In genomic region chr11:100969744-100970556, GRCm38 (mm10) we compare ENCODE assay signal across 8 mouse cellular contexts. TPM values are rescaled to one million over a fixed set of nuclear protein-coding genes. Genes with fewer than 3 reads are reported as not detected.
DNase-seq lines count a peak whose midpoint lies in the region; ATAC-seq and TF ChIP-seq lines count a peak whose summit lies in the region.

No protein-coding gene starts in this region.

- ATAC-seq in CD4-positive, CD25-positive, alpha-beta regulatory T cell, adult 4 months, result no peak
- no peak for ATAC-seq in hindbrain, postnatal 0 days
- ATAC-seq in liver, embryonic 14.5 days (ENCODE audit: insufficient read depth), result peak; percentile 19; the same call in 1 of the 2 replicates

- peak; percentile 46 for DNase-seq in CD4-positive, CD25-positive, alpha-beta regulatory T cell, adult 2 months (ENCODE audit: low read depth, low spot score)
- peak; percentile 65 to 81 for DNase-seq in adrenal gland, postnatal 36 days
- DNase-seq in gastrocnemius, postnatal 25 days, result peak; percentile 76
- DNase-seq in hindbrain, postnatal 0 days (ENCODE audit: low spot score), result peak; percentile 12
- no peak for DNase-seq in liver, embryonic 14.5 days (ENCODE audit: low read depth in 3 of 3, low spot score in 3 of 3)
- peak; percentile 37 for DNase-seq in naive thymus-derived CD4-positive, alpha-beta T cell, adult 2 months (ENCODE audit: low read depth)
- DNase-seq in frontal cortex, adult 2 months (ENCODE audit: extremely low spot score in 1 of 2, low spot score in 1 of 2), result no peak

- peaks cover 12% of the 10 kb centered on the region for H3K4me1 ChIP-seq in hindbrain, postnatal 0 days (ENCODE audit: insufficient read depth, low read length)
- H3K4me1 ChIP-seq in liver, embryonic 14.5 days (replicated peaks; ENCODE audit: control insufficient read depth in 2 of 2, insufficient read depth in 2 of 2, low read length in 1 of 2), result peaks cover 0 to 12% of the 10 kb centered on the region in 2 experiments; a peak in 2 of 4 replicates

- peak overlapping the region; percentile 67 for H3K4me2 ChIP-seq in hindbrain, postnatal 0 days (ENCODE audit: low read depth, low read length)
- H3K4me2 ChIP-seq in liver, embryonic 14.5 days (ENCODE audit: low read depth), result peak overlapping the region; percentile 82

- peak overlapping the region; percentile 74; the same call in 1 of the 2 replicates for H3K27ac ChIP-seq in hindbrain, postnatal 0 days
- H3K27ac ChIP-seq in liver, embryonic 14.5 days, result no peak overlapping the region

- H3K9ac ChIP-seq in hindbrain, postnatal 0 days (replicated peaks; ENCODE audit: low read length), result peak overlapping the region; percentile 54
- peak overlapping the region; percentile 45; the same call in 1 of the 2 replicates for H3K9ac ChIP-seq in liver, embryonic 14.5 days (replicated peaks)

- H3K4me3 ChIP-seq in hindbrain, postnatal 0 days (ENCODE audit: low read length), result peak overlapping the region; percentile 43
- H3K4me3 ChIP-seq in liver, embryonic 14.5 days (ENCODE audit: insufficient read depth in 1 of 2, low read depth in 2 of 2, low read length in 2 of 2), result peak overlapping the region; percentile 49 to 61

- no peak for TF ChIP-seq EP300 in liver, embryonic 14.5 days (IDR thresholded peaks at IDR 0.05; ENCODE audit: low read depth)

- no peaks in the 10 kb centered on the region for H3K9me3 ChIP-seq in hindbrain, postnatal 0 days (ENCODE audit: low read length)
- H3K9me3 ChIP-seq in liver, embryonic 14.5 days (ENCODE audit: control insufficient read depth, low read length), result no peaks in the 10 kb centered on the region

- no peak for TF ChIP-seq CTCF in hindbrain, postnatal 0 days (IDR thresholded peaks at IDR 0.05; ENCODE audit: low read depth)
- TF ChIP-seq CTCF in liver, embryonic 14.5 days (IDR thresholded peaks at IDR 0.05; ENCODE audit: low read depth), result no peak

- no peaks in the 10 kb centered on the region for H3K36me3 ChIP-seq in hindbrain, postnatal 0 days (ENCODE audit: insufficient read depth, low read length)
- no peaks in the 10 kb centered on the region for H3K36me3 ChIP-seq in liver, embryonic 14.5 days (replicated peaks; ENCODE audit: control insufficient read depth, insufficient read depth, low read depth)

- WGBS in hindbrain, postnatal 0 days, result 1% methylated on average over 65 of the region's 65 CpGs
- WGBS in liver, embryonic 14.5 days (ENCODE audit: insufficient replicate concordance), result under 1% methylated on average over 65 of the region's 65 CpGs

- peaks cover 44% of the 10 kb centered on the region for H3K27me3 ChIP-seq in hindbrain, postnatal 0 days (ENCODE audit: insufficient read depth, low read length)
- peaks cover 38% of the 10 kb centered on the region for H3K27me3 ChIP-seq in liver, embryonic 14.5 days (ENCODE audit: control insufficient read depth, insufficient read depth, low read length)

RNA-seq across cellular contexts. Expression of gene Cavin1, which starts 0.7 kb away (rescaled TPM):
- polyA plus RNA-seq in CD4-positive, CD25-positive, alpha-beta regulatory T cell, adult 4 months (2017; shearing (Covaris generic)), result 1 to 10 TPM; 1.8 to 3.1 TPM
- total RNA-seq in adrenal gland, postnatal 36 days (2021), result 100 to 1,000 TPM; 307 to 340 TPM
- 100 to 1,000 TPM; 175 to 196 TPM for total RNA-seq in gastrocnemius, postnatal 25 days (2021)
- 19.7 and 26.3 TPM in 2 replicates for total RNA-seq in hindbrain, postnatal 0 days (2014; rRNA removed)
- 48.6 and 50.2 TPM in 2 replicates for polyA plus RNA-seq in hindbrain, postnatal 0 days (2015; fragmentation: Nextera tagmentation; extraction: Ambion mirVana)
- polyA plus RNA-seq in liver, embryonic 14.5 days (2012; rRNA removed), result 5.0 and 7.0 TPM in 2 replicates
- polyA plus RNA-seq in liver, embryonic 14.5 days (2014; fragmentation: Nextera tagmentation; extraction: Ambion mirVana), result 8.1 and 8.7 TPM in 2 replicates
- 20.9 and 21.0 TPM in 2 replicates for polyA plus RNA-seq in frontal cortex, adult 2 months (2012; rRNA removed)

RNA-seq across cellular contexts. Expression of gene Stat3, which starts 30.6 kb away (rescaled TPM):
- 100 to 1,000 TPM; 105 to 122 TPM for polyA plus RNA-seq in CD4-positive, CD25-positive, alpha-beta regulatory T cell, adult 4 months (2017; shearing (Covaris generic))
- total RNA-seq in adrenal gland, postnatal 36 days (2021), result 100 to 1,000 TPM in 1 of 2 experiments, 10 to 100 TPM in 1; 74.2 to 109 TPM
- 10 to 100 TPM; 32.5 to 49.5 TPM for total RNA-seq in gastrocnemius, postnatal 25 days (2021)
- total RNA-seq in hindbrain, postnatal 0 days (2014; rRNA removed), result 49.7 and 56.2 TPM in 2 replicates
- polyA plus RNA-seq in hindbrain, postnatal 0 days (2015; fragmentation: Nextera tagmentation; extraction: Ambion mirVana), result 41.4 and 43.4 TPM in 2 replicates
- 15.0 and 17.7 TPM in 2 replicates for polyA plus RNA-seq in liver, embryonic 14.5 days (2012; rRNA removed)
- 27.2 and 27.4 TPM in 2 replicates for polyA plus RNA-seq in liver, embryonic 14.5 days (2014; fragmentation: Nextera tagmentation; extraction: Ambion mirVana)
- 49.1 TPM in 2 replicates for polyA plus RNA-seq in frontal cortex, adult 2 months (2012; rRNA removed)

RNA-seq across cellular contexts. Expression of gene Atp6v0a1, which starts 39.3 kb away (rescaled TPM):
- polyA plus RNA-seq in CD4-positive, CD25-positive, alpha-beta regulatory T cell, adult 4 months (2017; shearing (Covaris generic)), result 10 to 100 TPM in 1 of 2 experiments, 1 to 10 TPM in 1; 7.0 to 15.7 TPM
- 100 to 1,000 TPM; 122 to 148 TPM for total RNA-seq in adrenal gland, postnatal 36 days (2021)
- 10 to 100 TPM; 56.9 to 60.0 TPM for total RNA-seq in gastrocnemius, postnatal 25 days (2021)
- 213 and 222 TPM in 2 replicates for total RNA-seq in hindbrain, postnatal 0 days (2014; rRNA removed)
- 162 and 181 TPM in 2 replicates for polyA plus RNA-seq in hindbrain, postnatal 0 days (2015; fragmentation: Nextera tagmentation; extraction: Ambion mirVana)
- polyA plus RNA-seq in liver, embryonic 14.5 days (2012; rRNA removed), result 28.3 and 29.5 TPM in 2 replicates
- 37.8 and 40.3 TPM in 2 replicates for polyA plus RNA-seq in liver, embryonic 14.5 days (2014; fragmentation: Nextera tagmentation; extraction: Ambion mirVana)
- polyA plus RNA-seq in frontal cortex, adult 2 months (2012; rRNA removed), result 312 and 317 TPM in 2 replicates

Comparison
In these comparisons a context has a peak if more than half of its experiments do, and no peak if none do; other contexts are left out.
1. DNase-seq: peak in CD4-positive, CD25-positive, alpha-beta regulatory T cell, adult 2 months (single experiment), adrenal gland, postnatal 36 days (2 of 2), gastrocnemius, postnatal 25 days (single experiment), hindbrain, postnatal 0 days (single experiment) and naive thymus-derived CD4-positive, alpha-beta T cell, adult 2 months (single experiment); none in liver, embryonic 14.5 days (0 of 3) and frontal cortex, adult 2 months (0 of 2).